In the genomic region with DNA sequence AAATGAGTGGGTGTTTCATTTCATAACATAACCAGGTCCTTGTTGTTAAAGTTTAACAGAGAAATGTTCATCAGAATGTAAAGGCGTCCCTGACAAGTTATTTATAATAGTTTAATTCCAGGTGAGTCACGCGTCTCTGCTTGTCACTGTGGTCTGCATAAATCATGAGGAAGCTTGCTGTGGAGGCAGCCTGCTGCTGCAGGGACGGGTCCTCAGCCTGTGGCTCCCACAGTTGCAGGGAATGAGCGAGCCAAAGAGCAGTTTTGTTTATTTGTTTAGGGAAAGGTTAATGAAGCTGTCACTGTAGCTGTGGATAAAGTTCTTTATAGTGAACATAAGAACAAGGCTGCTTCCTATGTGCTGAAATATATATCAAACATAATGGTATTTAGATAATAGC, we compare ENCODE assay signal across 16 mouse cellular contexts.
"Had no signal": no experiment of that assay in that cellular context is flagged by ENCODE, and none has a peak within 500 bp of the region (broad histone marks: within the 10 kb centered on the region; RNA-seq: fewer than 3 reads in every experiment).

No protein-coding gene starts in this region.

- H3K27me3 ChIP-seq: liver, embryonic 13.5 days; liver, embryonic 15.5 days; megakaryocyte, embryonic 14.5 days; stomach, embryonic 15.5 days had no signal

- H3K9ac ChIP-seq: liver, embryonic 13.5 days; liver, embryonic 15.5 days; liver, postnatal 0 days; lung, embryonic 14.5 days; midbrain, embryonic 12.5 days; neural tube, embryonic 12.5 days; stomach, embryonic 15.5 days had no signal

- H3K9me3 ChIP-seq: liver, embryonic 13.5 days; liver, embryonic 15.5 days; megakaryocyte, embryonic 14.5 days; midbrain, embryonic 12.5 days; neural tube, embryonic 12.5 days; stomach, embryonic 15.5 days had no signal

- H3K4me1 ChIP-seq: liver, embryonic 15.5 days; megakaryocyte, embryonic 14.5 days had no signal

- ATAC-seq: liver, postnatal 0 days had no signal

- H3K4me2 ChIP-seq: liver, embryonic 13.5 days; liver, embryonic 15.5 days; lung, embryonic 14.5 days; stomach, embryonic 15.5 days had no signal

- H3K4me3 ChIP-seq: liver, embryonic 13.5 days; liver, embryonic 15.5 days; megakaryocyte, embryonic 14.5 days; midbrain, embryonic 12.5 days; neural tube, embryonic 12.5 days; stomach, embryonic 15.5 days had no signal

- H3K27ac ChIP-seq: liver, embryonic 13.5 days; liver, embryonic 15.5 days; macrophage; midbrain, embryonic 12.5 days; neural tube, embryonic 12.5 days had no signal

- H3K36me3 ChIP-seq: liver, embryonic 15.5 days; neural tube, embryonic 12.5 days; stomach, embryonic 15.5 days had no signal

- DNase-seq: liver, embryonic 13.5 days; liver, postnatal 0 days; lung, embryonic 14.5 days; lung, postnatal 10 days; lung, postnatal 36 days; midbrain, embryonic 14.5 days; right cerebral cortex, postnatal 14 days; thymus, adult 2 months; thymus, postnatal 25 days; thymus, postnatal 4 days had no signal
